Mouse (Mus musculus) lung, adult 2 months (tissue): ENCODE measurements around the gene Lama2.

Experiments used
- CTCF ChIP-seq: fragments of 200-500 bp; IDR thresholded peaks from 2 replicates; pipeline ENCODE4 v1.5.1; 2011; ENCODE audit warnings: mild to moderate bottlenecking, low read length, control low read depth; ENCODE audit not compliant: insufficient read depth
- POLR2A ChIP-seq: fragments of 200-500 bp; IDR thresholded peaks from 2 replicates; pipeline ENCODE4 v1.6.1; 2011; ENCODE audit warnings: low read depth, mild to moderate bottlenecking, control low read depth, low read length, borderline replicate concordance; ENCODE audit errors: extremely low read depth

GRCm38 (mm10) chr10:27198443-27198842 lies 421.1 kb downstream of the Lama2 start:
- TF ChIP-seq POLR2A (no peak), CTCF (no peak)
